Mouse (Mus musculus) CH12.LX (cell line): ENCODE results near the gene Daam1. TPM values are rescaled to one million over a fixed set of nuclear protein-coding genes. Genes with fewer than 3 reads are reported as not detected.

Experiments
- DNase-seq: peaks from one replicate; pipeline ENCODE4 v3.0.0-alpha.2; 2013; ENCODE audit errors: extremely low read depth
- H3K27ac ChIP-seq: 2 replicates; pipeline ENCODE4 v1.5.1; 2012; ENCODE audit warnings: low read depth, mild to moderate bottlenecking, control low read depth, moderate library complexity; ENCODE audit not compliant: insufficient read depth
- H3K27me3 ChIP-seq: replicated peaks from 2 replicates; pipeline ENCODE3; 2012; ENCODE audit warnings: inconsistent platforms
- H3K36me3 ChIP-seq, 2 experiments: replicated peaks in 1 of 2; 2 replicates each; pipeline versions ENCODE3 to v1.6.1; 2012; ENCODE audit warnings: inconsistent platforms in 1 of 2, low read length in 1 of 2, mild to moderate bottlenecking in 1 of 2, mixed read lengths in 1 of 2, moderate library complexity in 1 of 2; ENCODE audit not compliant: control insufficient read depth in 1 of 2, insufficient read depth in 1 of 2
- H3K4me1 ChIP-seq, 2 experiments: 2 replicates each; pipeline ENCODE4 v1.6.1; 2012; ENCODE audit warnings: inconsistent platforms in 1 of 2, moderate library complexity in 1 of 2; ENCODE audit not compliant: insufficient read depth in 2 of 2, control insufficient read depth in 1 of 2
- H3K4me2 ChIP-seq: 2 replicates; pipeline ENCODE4 v1.6.1; 2012; ENCODE audit warnings: low read depth, mild to moderate bottlenecking, control low read depth; ENCODE audit not compliant: poor library complexity, insufficient read depth, severe bottlenecking
- H3K4me3 ChIP-seq, 3 experiments: fragments of 150-350 bp in 1 of 3; sonication (generic) in 1 of 3; replicated peaks in 1 of 3; 2 replicates each; pipeline versions ENCODE3 to v1.5.1; 2011 to 2012; ENCODE audit warnings: low read depth in 2 of 3, low read length in 2 of 3, mild to moderate bottlenecking in 2 of 3, moderate library complexity in 2 of 3, control low read depth in 1 of 3, improper control_type of control experiment in 1 of 3, inconsistent platforms in 1 of 3, mixed read lengths in 1 of 3; ENCODE audit not compliant: poor library complexity in 1 of 3
- H3K79me2 ChIP-seq: replicated peaks from 2 replicates; pipeline ENCODE4 v1.6.1; 2012; ENCODE audit warnings: mild to moderate bottlenecking, moderate library complexity; ENCODE audit not compliant: control insufficient read depth, poor library complexity, insufficient read depth, severe bottlenecking; ENCODE audit errors: extremely low read depth
- H3K9ac ChIP-seq: 2 replicates; pipeline ENCODE4 v1.6.1; 2012; ENCODE audit warnings: low read depth, mild to moderate bottlenecking, control low read depth, moderate library complexity; ENCODE audit not compliant: insufficient read depth
- H3K9me3 ChIP-seq: replicated peaks from 2 replicates; pipeline ENCODE3; 2012; ENCODE audit warnings: low read length, inconsistent platforms, mixed read lengths
- CHD1 ChIP-seq: IDR thresholded peaks from 2 replicates; pipeline ENCODE4 v1.6.1; 2012; ENCODE audit warnings: low read depth, low read length, improper control_type of control experiment, inconsistent platforms
- CTCF ChIP-seq, 2 experiments: IDR thresholded peaks in 1 of 2; conservative IDR thresholded peaks in 1 of 2; 2 replicates each; pipeline ENCODE4 v1.5.1; 2011 to 2012; ENCODE audit warnings: low read depth in 2 of 2, low read length in 2 of 2, improper control_type of control experiment in 1 of 2, inconsistent platforms in 1 of 2, mild to moderate bottlenecking in 1 of 2, moderate library complexity in 1 of 2
- ETS1 ChIP-seq: conservative IDR thresholded peaks from 2 replicates; pipeline ENCODE4 v1.6.1; 2012; ENCODE audit warnings: low read depth, mild to moderate bottlenecking, inconsistent platforms, low read length, improper control_type of control experiment, moderate library complexity
- GABPA ChIP-seq: IDR thresholded peaks from 2 replicates; pipeline ENCODE4 v1.6.1; 2012; ENCODE audit warnings: low read depth, low read length, improper control_type of control experiment, inconsistent platforms; ENCODE audit not compliant: insufficient replicate concordance
- JUN ChIP-seq: IDR thresholded peaks from 2 replicates; pipeline ENCODE4 v1.6.1; 2011; ENCODE audit warnings: low read depth, mild to moderate bottlenecking, low read length, improper control_type of control experiment, moderate library complexity; ENCODE audit not compliant: insufficient read depth
- JUND ChIP-seq: conservative IDR thresholded peaks from 2 replicates; pipeline ENCODE4 v1.6.1; 2011; ENCODE audit warnings: low read depth, low read length, improper control_type of control experiment
- KAT2A ChIP-seq: IDR thresholded peaks from 2 replicates; pipeline ENCODE4 v1.6.1; 2012; ENCODE audit warnings: low read length, improper control_type of control experiment, inconsistent platforms; ENCODE audit not compliant: insufficient replicate concordance
- MAX ChIP-seq: IDR thresholded peaks from 2 replicates; pipeline ENCODE4 v1.6.1; 2011; ENCODE audit warnings: low read length, improper control_type of control experiment
- MYC ChIP-seq: IDR thresholded peaks from 2 replicates; pipeline ENCODE4 v1.6.1; 2011; ENCODE audit warnings: low read depth, mild to moderate bottlenecking, improper control_type of control experiment, low read length
- NELFE ChIP-seq: IDR thresholded peaks from 2 replicates; pipeline ENCODE4 v1.6.1; 2011; ENCODE audit warnings: low read depth, low read length, improper control_type of control experiment
- PAX5 ChIP-seq: IDR thresholded peaks from 2 replicates; pipeline ENCODE4 v1.6.1; 2012; ENCODE audit warnings: low read length, inconsistent platforms, mixed read lengths
- POLR2A ChIP-seq: IDR thresholded peaks from 2 replicates; pipeline ENCODE4 v1.6.1; 2011; ENCODE audit warnings: low read depth, mild to moderate bottlenecking, improper control_type of control experiment, low read length
- RAD21 ChIP-seq: IDR thresholded peaks from 2 replicates; pipeline ENCODE4 v1.6.1; 2011; ENCODE audit warnings: low read depth, mild to moderate bottlenecking, low read length, improper control_type of control experiment, moderate library complexity
- RCOR1 ChIP-seq: conservative IDR thresholded peaks from 2 replicates; pipeline ENCODE4 v1.6.1; 2012; ENCODE audit warnings: low read depth, mild to moderate bottlenecking, inconsistent platforms, low read length, improper control_type of control experiment
- SMC3 ChIP-seq: IDR thresholded peaks from 2 replicates; pipeline ENCODE4 v1.6.1; 2011; ENCODE audit warnings: low read depth, low read length, improper control_type of control experiment
- UBTF ChIP-seq: IDR thresholded peaks from 2 replicates; pipeline ENCODE4 v1.6.1; 2012; ENCODE audit warnings: low read depth, mild to moderate bottlenecking, inconsistent platforms, low read length, improper control_type of control experiment, moderate library complexity
- USF1 ChIP-seq: IDR thresholded peaks from 2 replicates; pipeline ENCODE4 v1.6.1; 2014; ENCODE audit warnings: low read depth, mild to moderate bottlenecking, inconsistent platforms, low read length, improper control_type of control experiment
- ZKSCAN1 ChIP-seq: IDR thresholded peaks from 2 replicates; pipeline ENCODE4 v1.6.1; 2012; ENCODE audit warnings: low read depth, inconsistent platforms, low read length, improper control_type of control experiment, borderline replicate concordance
- dilution Hi-C: fragments of 300-500 bp; cut with MboI; formaldehyde crosslinking; loops from 2 replicates; pipeline ENCODE4 v1.14.3; 2020; ENCODE audit warnings: low sequenced_read_pairs; ENCODE audit not compliant: extremely low pct_unique_long_range_greater_than_20kb, extremely low pct_ligation_motif_present
- in situ Hi-C: fragments of 300-500 bp; cut with MboI; formaldehyde crosslinking; loops from 3 replicates; pipeline ENCODE4 v1.14.3; 2019; ENCODE audit warnings: low sequenced_read_pairs, low pct_ligation_motif_present, low pct_unique_long_range_greater_than_20kb, mixed read lengths
- polyA plus RNA-seq: library from polyadenylated mRNA; unstranded; fragments of >175 nt; gene quantifications from 2 replicates; pipeline ENCODE4 v1.2.1, GENCODE M21; 2012; ENCODE audit warnings: low read depth; ENCODE audit not compliant: insufficient read length
- total RNA-seq, 2 experiments: library from RNA; depleted of rRNA; stranded (reverse); fragments of 300-350 nt in 1 of 2; fragments of >200 nt in 1 of 2; gene quantifications; 2 replicates each; pipeline ENCODE4 v1.2.3; 2012 to 2014

Gene Daam1
- total and polyA plus RNA-seq, 3 experiments = 10.7 to 27.9 (median 23.6) TPM

DNA sequence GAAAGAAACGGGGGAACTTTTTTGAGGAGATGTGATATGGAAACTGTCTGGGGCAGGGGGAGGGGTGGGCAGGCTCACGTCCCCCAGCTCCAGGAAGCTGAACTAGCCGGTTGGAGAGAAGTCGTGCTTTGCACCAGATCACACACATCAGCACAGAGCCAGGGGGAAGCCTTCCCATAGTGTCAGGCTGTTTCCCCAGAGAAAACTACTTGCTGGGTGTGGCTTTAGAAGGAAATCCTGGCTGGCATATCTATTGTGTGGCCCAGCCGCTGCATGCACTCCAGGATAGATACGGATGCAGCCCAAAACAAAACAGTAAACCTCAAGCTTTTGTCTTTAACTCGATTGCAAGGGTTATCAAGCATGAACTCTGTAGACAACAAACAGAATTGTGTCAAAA lies 49.7 kb upstream of the Daam1 start:
- TF ChIP-seq ZKSCAN1 (no peak), RAD21 (no peak), JUND (no peak)
- H3K4me2 ChIP-seq = no peak overlapping the region
- H3K9ac ChIP-seq = no peak overlapping the region
- no peaks in the 10 kb centered on the region for H3K36me3 ChIP-seq
- no peak for DNase-seq
- peaks cover 2% of the 10 kb centered on the region for H3K27me3 ChIP-seq
- no peak overlapping the region for H3K4me3 ChIP-seq
- in situ Hi-C loops = no loop called here
- no peaks in the 10 kb centered on the region for H3K79me2 ChIP-seq
- no peaks in the 10 kb centered on the region for H3K9me3 ChIP-seq
- H3K4me1 ChIP-seq = no peaks in the 10 kb centered on the region
- dilution Hi-C loops = no loop called here
- no peak overlapping the region for H3K27ac ChIP-seq

GRCm38 (mm10) chr12:71783970-71784369 lies 46.9 kb upstream of the Daam1 start:
- H3K4me2 ChIP-seq = no peak overlapping the region
- in situ Hi-C loops = no loop called here
- H3K4me3 ChIP-seq = no peak overlapping the region
- H3K27me3 ChIP-seq = no peaks in the 10 kb centered on the region
- H3K9me3 ChIP-seq = no peaks in the 10 kb centered on the region
- DNase-seq = no peak
- TF ChIP-seq MAX = no peak
- no peak for TF ChIP-seq CHD1
- TF ChIP-seq SMC3 = no peak
- no peak for TF ChIP-seq RCOR1
- no peak for TF ChIP-seq NELFE
- no peak for TF ChIP-seq ETS1
- no peak for TF ChIP-seq JUND
- TF ChIP-seq CTCF (conservative IDR thresholded peaks at IDR 0.05 in 1 of 2, IDR thresholded peaks at IDR 0.05 in 1 of 2; ENCODE audit: low read depth in 2 of 2, low read length in 2 of 2) = no peak
- no peak for TF ChIP-seq JUN
- no peak for TF ChIP-seq UBTF
- TF ChIP-seq GABPA = no peak
- no peak for TF ChIP-seq KAT2A
- TF ChIP-seq POLR2A = no peak
- no peak for TF ChIP-seq PAX5
- TF ChIP-seq MYC = no peak
- no peak for TF ChIP-seq USF1
- H3K36me3 ChIP-seq = no peaks in the 10 kb centered on the region
- no peaks in the 10 kb centered on the region for H3K79me2 ChIP-seq
- H3K9ac ChIP-seq = no peak overlapping the region
- H3K4me1 ChIP-seq = no peaks in the 10 kb centered on the region
- H3K27ac ChIP-seq = no peak overlapping the region
- dilution Hi-C loops = no loop called here
